Mouse (Mus musculus): Measurements from ENCODE around the gene Eri3.

The Eri3 gene

GRCm38 (mm10) chr4:117623025-117623424, 72.9 kb downstream of the Eri3 start:
- no peak for DNase-seq (ENCODE audit: extremely low spot score, low spot score)

GRCm38 (mm10) chr4:117624660-117625059, 74.5 kb downstream of the Eri3 start:
- DNase-seq (ENCODE audit: extremely low spot score, low spot score) = no peak

DNA sequence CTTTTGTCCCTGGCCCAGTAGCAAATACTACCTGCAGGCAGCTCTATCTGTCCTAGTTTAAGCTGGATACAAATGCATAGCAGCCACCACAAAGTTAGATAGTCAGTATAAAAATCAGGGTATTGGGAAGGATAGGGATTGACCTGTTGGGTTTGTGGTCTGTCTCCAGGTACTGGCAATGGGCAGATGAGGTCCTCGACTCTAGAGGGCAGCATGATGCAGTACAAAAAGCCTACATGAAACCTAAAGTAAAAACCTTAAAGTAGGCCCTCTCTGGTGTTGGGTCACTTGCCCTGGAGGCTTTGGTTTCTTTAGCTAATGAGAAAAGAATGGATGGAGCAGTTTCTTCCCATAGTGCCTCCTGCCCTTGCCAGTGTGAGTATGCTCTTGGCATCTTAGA, 78.3 kb downstream of the Eri3 start:
- DNase-seq (ENCODE audit: extremely low spot score, low spot score) = no peak

DNA sequence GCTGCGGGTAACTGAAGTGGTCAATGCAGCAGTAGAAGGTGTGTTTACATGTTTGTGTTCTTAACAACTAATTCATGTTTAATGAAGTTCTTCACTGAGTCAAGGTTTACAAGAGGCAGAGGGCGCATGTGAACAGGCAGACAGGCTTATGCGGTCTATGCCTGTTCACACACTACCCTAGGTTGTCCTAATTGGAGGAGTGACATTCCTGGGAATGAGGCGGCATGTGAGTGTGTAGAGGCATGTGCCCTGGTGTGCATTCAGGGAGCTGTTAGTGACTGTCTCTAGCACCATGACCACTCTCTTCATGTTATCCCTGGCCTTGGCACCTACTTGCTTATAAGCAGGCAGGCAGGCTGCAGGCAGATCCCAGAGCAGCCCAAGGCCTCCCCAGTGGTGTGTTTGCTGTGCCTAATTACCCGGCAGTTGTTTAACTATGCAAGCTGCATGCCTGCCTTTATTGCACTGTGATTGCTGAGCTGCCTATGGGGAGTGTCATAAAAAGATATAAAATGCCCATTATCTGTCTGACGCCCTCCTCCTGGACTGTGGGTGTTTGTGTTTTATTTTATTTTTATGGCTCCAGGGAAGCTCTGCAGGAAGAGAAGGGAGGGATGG, 80.0 kb downstream of the Eri3 start:
- no peak for DNase-seq (ENCODE audit: extremely low spot score, low spot score)

GRCm38 (mm10) chr4:117633527-117633926, 83.4 kb downstream of the Eri3 start:
- DNase-seq (ENCODE audit: extremely low spot score, low spot score) = no peak

GRCm38 (mm10) chr4:117634642-117635041, 84.5 kb downstream of the Eri3 start:
- no peak for DNase-seq (ENCODE audit: extremely low spot score, low spot score)

DNA sequence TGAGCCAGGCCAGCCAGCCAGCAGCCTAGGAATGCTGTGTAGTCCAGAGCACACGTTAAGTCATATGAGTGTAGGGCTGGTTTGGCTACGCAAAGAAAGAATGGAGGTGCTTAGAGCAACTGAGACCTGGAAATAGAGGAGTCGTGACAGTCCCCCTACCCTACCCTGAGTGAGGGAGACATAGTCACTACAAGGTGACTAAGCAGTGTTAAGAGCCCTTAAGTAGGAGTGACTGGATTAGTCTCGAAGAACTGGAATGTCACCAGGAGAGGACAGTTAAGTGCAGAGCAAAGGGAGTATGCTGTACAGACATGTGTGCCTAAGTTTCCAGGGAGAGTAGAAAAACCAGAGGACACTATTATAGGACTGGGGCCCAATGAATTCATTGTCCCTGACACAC, 86.0 kb downstream of the Eri3 start:
- DNase-seq (ENCODE audit: extremely low spot score, low spot score) = no peak

DNA sequence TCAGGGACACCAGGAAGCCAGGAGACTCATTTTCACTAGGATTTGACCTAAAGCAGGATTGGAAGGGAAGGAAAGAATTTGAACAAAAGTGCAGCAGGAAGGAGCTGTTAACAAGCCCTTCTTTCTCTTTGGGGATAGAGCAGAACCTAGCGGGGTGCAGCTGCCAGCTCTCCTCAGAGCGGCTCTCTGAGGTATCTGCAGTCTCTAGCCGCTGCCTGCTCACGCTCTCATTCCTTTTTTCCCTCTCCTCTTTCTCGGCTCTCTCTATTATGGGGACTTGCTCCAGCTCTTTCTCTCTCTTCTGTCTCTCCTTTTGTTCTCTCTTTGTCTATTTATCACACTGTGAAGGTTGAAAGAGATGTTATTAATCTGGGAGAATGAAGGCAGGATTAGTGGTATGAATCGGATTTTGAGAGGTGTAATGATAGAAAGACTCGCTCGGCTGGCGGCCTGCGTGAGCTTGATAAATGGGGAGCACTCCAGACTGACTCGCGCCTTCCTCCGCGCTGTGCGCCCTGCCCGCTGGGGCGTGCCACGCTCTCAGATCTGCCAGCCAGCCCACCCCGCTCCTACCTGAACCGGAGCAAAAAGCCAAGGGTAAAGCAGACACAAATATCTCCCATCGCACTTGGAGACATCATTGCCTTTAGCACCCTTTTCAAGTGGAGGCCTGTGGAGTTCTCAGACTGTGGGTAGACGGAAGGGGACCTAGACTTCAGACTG, 86.9 kb downstream of the Eri3 start:
- no peak for DNase-seq (ENCODE audit: extremely low spot score, low spot score)

DNA sequence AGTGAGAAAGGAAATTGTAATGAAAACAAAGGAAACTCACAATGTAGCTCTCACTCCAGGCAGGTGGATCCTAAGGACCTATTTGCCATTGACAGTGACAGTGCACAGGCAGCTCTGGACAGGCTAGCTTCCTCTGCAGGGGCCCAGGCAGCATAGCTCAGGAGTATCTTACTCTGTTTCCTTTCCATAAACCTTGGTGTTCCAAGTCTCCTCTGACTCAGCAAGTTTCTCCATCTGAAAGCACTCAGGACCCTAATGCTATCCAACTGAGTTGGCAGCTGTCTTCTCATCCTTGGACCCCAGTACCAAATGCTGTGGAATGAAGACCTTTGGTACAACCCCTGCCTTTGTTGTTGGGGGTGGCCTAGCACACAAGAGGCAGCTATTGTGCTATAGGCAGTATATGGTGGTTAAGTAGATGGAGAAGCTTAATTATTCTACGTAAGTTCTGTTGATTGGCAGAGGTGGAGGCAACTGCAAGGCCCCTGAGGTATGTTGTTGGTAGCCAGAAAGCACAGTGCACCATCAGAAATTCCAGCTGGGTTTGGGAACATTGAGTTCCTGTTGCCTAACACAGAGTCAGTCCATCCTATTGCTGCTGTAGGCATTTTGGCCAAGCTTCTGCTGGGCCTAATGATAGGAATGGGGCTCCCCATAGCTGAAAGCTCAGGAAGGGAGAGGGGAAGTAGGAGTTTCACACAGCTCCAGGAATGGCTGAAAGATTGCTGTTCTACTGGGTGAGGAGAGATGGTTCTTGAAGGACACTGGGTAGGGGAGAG, 90.9 kb downstream of the Eri3 start:
- DNase-seq (ENCODE audit: extremely low spot score, low spot score) = no peak

DNA sequence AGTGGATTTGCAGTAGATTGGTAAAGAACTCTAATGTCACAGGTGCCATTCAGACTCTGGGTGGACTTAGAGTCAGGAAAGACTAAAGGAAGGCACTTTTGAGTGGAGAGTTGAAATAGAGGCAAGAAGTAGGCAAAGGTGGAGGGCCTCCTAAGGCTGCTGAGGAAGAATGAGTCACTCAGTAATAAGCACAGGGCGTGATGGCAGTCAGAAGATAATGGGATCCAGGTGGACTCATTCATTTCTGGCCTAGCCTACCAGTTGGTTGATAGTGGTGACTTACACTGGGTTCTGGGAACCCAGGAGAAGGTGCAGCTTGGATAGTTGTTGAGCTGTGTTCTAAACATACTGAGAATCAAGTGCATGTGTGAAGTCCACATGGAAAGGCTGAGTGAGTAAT, 91.6 kb downstream of the Eri3 start:
- DNase-seq (ENCODE audit: extremely low spot score, low spot score) = no peak

DNA sequence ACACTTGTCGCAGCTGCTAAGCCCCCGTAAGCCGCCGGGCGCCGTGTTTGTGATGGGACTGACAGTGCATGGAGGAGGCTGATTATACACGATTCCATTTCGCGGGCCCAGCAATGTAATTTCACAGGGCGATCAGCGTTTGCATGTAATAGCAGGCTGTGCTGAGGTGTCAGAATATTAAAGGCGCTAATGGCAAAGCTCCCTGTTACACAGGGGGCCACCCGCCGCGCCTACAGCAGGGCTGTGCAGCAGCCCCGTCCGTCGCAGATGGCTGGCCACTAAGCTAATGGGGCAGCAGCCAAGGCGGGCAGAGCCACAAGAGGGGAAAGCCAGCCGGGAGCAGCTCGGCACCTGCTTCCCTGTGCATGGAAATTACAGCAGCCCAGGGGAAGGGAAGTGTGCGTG, 94.9 kb downstream of the Eri3 start:
- no peak for DNase-seq (ENCODE audit: extremely low spot score, low spot score)

GRCm38 (mm10) chr4:117645859-117646258, 95.7 kb downstream of the Eri3 start:
- DNase-seq (ENCODE audit: extremely low spot score, low spot score) = no peak

DNA sequence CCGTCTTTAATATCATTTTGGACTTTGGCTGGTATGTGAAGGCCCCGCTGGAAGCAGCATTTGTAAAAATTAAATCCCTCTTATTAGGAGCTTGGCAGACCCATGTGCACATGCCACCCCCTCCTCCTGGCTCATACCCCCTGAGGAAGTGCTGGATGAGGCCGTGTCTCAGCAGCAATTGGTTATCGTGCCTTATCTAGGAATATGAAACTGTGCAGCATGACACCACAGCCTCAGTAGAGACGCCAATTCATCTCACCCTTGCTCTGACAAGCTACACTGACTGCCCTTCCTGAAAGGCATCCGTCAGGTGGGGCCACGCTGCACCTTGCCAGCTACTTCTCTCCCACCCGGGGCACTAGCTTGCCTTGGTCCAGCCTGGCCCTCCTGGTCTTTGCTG, 96.3 kb downstream of the Eri3 start:
- no peak for DNase-seq (ENCODE audit: extremely low spot score, low spot score)

DNA sequence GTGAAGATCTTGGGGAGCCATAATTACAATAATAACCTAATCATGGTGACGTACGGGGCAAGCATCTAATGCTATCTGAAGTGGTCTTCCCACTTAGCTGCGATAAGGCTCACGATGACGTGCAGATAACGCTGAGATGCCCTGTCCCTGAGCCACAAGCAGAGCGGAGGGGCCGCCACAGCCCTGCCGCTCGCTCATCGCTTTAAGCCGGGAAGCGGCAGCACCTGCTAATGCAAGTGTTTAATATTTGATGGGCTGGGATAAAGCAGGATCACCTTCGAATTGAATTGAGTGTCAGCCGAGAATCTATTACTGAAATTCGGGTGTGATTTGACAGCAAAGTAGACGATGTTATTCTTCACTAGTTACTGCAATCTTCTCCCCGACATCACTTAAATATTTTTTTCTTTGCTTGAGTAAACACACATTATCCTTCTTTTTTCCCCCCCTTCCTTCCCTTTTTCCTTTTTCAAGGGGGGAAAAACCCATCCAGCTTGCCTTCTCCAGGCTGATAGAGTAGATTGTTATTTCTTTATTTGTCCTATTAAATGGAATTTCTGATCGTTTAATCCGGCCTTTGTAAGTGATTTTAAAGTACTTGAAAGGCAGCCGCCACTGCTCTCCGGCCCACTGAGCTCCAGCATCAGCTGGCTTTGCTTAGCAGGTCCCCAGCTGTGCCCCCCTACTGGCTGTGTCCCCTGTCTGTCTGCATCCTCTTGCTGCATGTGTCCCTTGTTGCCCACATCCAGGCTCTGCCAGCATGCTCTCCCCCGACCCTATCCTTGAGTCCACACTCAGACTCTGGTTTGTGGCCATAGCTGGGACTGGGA, 97.0 kb downstream of the Eri3 start:
- no peak for DNase-seq (ENCODE audit: extremely low spot score, low spot score)

- DNase-seq (ENCODE audit: extremely low spot score, low spot score) = no peak
Observed at GRCm38 (mm10) chr4:117651626-117652101, 101.5 kb downstream of the Eri3 start.

DNA sequence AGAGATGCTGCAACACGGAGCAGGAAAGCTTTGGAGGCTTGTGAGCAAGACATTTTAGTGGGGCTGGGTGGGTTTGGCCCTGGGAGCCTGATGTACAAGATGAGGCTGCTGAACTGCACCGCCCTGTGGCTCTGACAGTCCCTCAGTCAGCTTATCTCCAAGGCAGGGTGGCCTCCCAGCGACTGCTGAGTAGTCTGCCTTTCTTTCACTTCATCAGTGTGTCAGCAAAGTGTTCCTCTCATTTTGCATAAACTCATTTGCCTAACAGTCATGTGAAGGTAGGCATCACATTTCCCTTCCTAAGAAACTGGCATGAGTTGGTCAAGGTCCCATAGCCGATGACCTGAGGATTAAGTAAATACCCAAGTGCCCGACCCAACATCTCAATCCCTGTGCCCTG, 102.6 kb downstream of the Eri3 start:
- no peak for DNase-seq (ENCODE audit: extremely low spot score, low spot score)

DNA sequence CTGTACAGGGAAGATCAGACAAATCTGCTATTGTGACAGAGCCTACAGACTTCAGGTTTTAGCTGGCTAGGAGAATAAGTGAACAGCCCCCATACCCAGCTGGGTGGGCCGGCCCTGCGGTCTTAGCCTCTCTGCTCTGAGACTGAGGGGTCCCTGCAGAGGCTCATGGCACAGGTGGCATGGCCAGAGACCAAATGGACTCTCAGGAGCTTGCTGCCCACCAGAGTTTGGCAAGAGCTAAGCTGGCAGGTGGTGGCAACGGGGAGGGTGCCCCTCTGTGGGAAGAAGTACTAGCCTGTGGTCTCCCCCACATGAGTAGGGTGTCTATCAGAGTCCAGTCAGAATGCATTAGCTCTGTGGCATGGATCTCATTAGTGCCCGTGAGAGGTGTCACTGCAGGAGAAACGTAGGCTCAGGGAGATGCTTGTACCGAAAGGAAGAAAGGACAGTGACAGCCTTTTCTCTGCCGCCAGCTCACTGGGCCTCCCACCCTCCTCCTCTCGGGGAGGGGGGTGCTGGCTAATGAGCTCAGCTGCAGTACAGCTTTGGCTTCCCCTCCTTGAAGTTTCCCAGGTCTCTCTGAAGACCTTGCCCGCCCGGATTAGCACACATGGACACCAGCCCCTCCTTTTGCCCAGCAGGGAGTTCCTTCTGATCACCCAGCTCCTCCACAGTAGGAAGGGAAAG, 104.0 kb downstream of the Eri3 start:
- DNase-seq (ENCODE audit: extremely low spot score, low spot score) = no peak

- no peak for DNase-seq (ENCODE audit: extremely low spot score, low spot score)
Observed at GRCm38 (mm10) chr4:117654703-117655499, 104.7 kb downstream of the Eri3 start.

- peak; percentile 39 for DNase-seq (ENCODE audit: extremely low spot score, low spot score)
Observed at GRCm38 (mm10) chr4:117655500-117655863, 105.3 kb downstream of the Eri3 start.

DNA sequence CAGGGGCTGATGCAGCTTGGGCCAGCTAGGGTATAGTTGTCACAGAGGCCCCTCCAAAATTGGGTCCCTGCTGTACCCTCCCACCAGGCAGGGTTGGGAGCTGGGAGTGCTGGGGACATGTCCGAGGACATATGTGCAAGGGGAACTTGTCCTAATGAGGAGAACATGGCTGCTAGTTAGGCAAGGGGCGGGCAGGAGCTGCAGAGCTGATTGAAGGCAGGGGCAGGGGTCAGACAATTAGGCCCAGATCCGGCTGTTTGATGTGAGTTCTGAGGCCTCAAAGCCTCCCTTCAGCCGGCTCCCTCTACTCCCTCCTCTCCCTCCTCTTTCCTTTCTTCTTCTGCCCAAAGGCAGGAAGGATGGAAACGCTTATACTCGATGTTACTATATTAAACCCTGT, 106.8 kb downstream of the Eri3 start:
- peak; percentile 43 for DNase-seq (ENCODE audit: extremely low spot score, low spot score)
